Mouse (Mus musculus) hindbrain, embryonic 14.5 days (tissue): ENCODE results near the gene Slc25a35. TPM values are rescaled to one million over a fixed set of nuclear protein-coding genes. Genes with fewer than 3 reads are reported as not detected.
"Not testable (repeated sequence)": the region's sequence is repeated elsewhere in the genome, so short reads cannot be mapped to it uniquely, and the experiment has no call there.

Experiments used
- ATAC-seq: fragments of 200-750 bp; cut with Nextera tagmentation; 2 replicates; pipeline ENCODE4 v1.8.0; 2017; ENCODE audit warnings: moderate number of reproducible peaks, mild to moderate bottlenecking, moderate TSS enrichment, moderate library complexity; ENCODE audit not compliant: low FRiP score
- DNase-seq: peaks from one replicate; pipeline ENCODE4 v3.0.0-alpha.2; 2015; ENCODE audit warnings: low spot score
- H3K27ac ChIP-seq: fragments of 300-500 bp; sonication (generic); 2 replicates; pipeline ENCODE4 v1.5.1; 2014; ENCODE audit warnings: mild to moderate bottlenecking, moderate library complexity
- H3K27me3 ChIP-seq: fragments of 300-500 bp; sonication (generic); 2 replicates; pipeline ENCODE4 v1.6.1; 2014; ENCODE audit warnings: mild to moderate bottlenecking, low read length, mixed read lengths; ENCODE audit not compliant: control insufficient read depth, insufficient read depth
- H3K36me3 ChIP-seq: fragments of 300-500 bp; sonication (generic); replicated peaks from 2 replicates; pipeline ENCODE4 v1.6.1; 2014; ENCODE audit not compliant: control insufficient read depth, insufficient read depth
- H3K4me1 ChIP-seq: fragments of 300-500 bp; sonication (generic); replicated peaks from 2 replicates; pipeline ENCODE4 v1.6.1; 2014; ENCODE audit warnings: antibody characterized with exemption, low read length, mixed read lengths; ENCODE audit not compliant: control insufficient read depth, insufficient read depth
- H3K4me2 ChIP-seq: fragments of 300-500 bp; sonication (generic); replicated peaks from 2 replicates; pipeline ENCODE4 v1.6.1; 2014; ENCODE audit warnings: mild to moderate bottlenecking, moderate library complexity
- H3K4me3 ChIP-seq: fragments of 300-500 bp; sonication (generic); replicated peaks from 2 replicates; pipeline ENCODE4 v1.5.1; 2014; ENCODE audit warnings: mild to moderate bottlenecking, low read length
- H3K9ac ChIP-seq: fragments of 300-500 bp; sonication (generic); 2 replicates; pipeline ENCODE4 v1.6.1; 2014
- H3K9me3 ChIP-seq: fragments of 300-500 bp; sonication (generic); 2 replicates; pipeline ENCODE4 v1.6.1; 2016; ENCODE audit warnings: low read length; ENCODE audit not compliant: control insufficient read depth
- WGBS: fragments of 180-500 bp; shearing (Covaris S2); extraction: QIAGEN DNeasy Blood & Tissue Kit; methylation state at CpG from one replicate; pipeline ENCODE4 v1.1.7; 2014; 5-methylcytosine and 5-hydroxymethylcytosine counted together
- polyA plus RNA-seq: library from polyadenylated mRNA; unstranded; fragments of >200 nt; fragmentation: Nextera tagmentation; extraction: Ambion mirVana; gene quantifications from 2 replicates; pipeline ENCODE4 v1.2.1, GENCODE M21; 2014

Slc25a35 gene
- polyA plus RNA-seq = 2.0 and 2.3 TPM in 2 replicates

GRCm38 (mm10) chr11:68967337-68968282 lies at the start of gene Slc25a35:
Gene Slc25a35, plus strand, starts transcription at chr11:68968131.
- peak within 1 kb of the TSS; percentile 54 for H3K4me3 ChIP-seq
- H3K27ac ChIP-seq = peak within 1 kb of the TSS; percentile 41; the same call in 1 of the 2 replicates
- no peaks in the 10 kb centered on the region for H3K36me3 ChIP-seq
- H3K9ac ChIP-seq = peak within 1 kb of the TSS; percentile 65
- 0 out of 2 replicates have a peak, but pooled peaks cover 12% of the 10 kb centered on the region for H3K4me1 ChIP-seq
- DNase-seq (peak; percentile 88), ATAC-seq (peak; percentile 95)
- under 1% methylated on average over 50 of the region's 50 CpGs for WGBS
- H3K27me3 ChIP-seq = no peaks in the 10 kb centered on the region
- H3K4me2 ChIP-seq = peak within 1 kb of the TSS; percentile 76
- H3K9me3 ChIP-seq = no peaks in the 10 kb centered on the region

GRCm38 (mm10) chr11:68923191-68923590 lies 44.7 kb upstream of the Slc25a35 start:
- ATAC-seq = no peak
- 61% methylated on average over 3 of the region's 3 CpGs for WGBS
- H3K4me3 ChIP-seq = no peak overlapping the region

GRCm38 (mm10) chr11:68924749-68925148 lies 43.2 kb upstream of the Slc25a35 start:
- H3K9me3 ChIP-seq = no peaks in the 10 kb centered on the region
- ATAC-seq (no peak), DNase-seq (no peak)
- H3K4me3 ChIP-seq = no peak overlapping the region
- no peaks in the 10 kb centered on the region for H3K4me1 ChIP-seq
- no peaks in the 10 kb centered on the region for H3K27me3 ChIP-seq
- H3K36me3 ChIP-seq = no peaks in the 10 kb centered on the region
- WGBS = 88% methylated on average over 2 of the region's 2 CpGs
- no peak overlapping the region for H3K27ac ChIP-seq
- no peak overlapping the region for H3K4me2 ChIP-seq
- no peak overlapping the region for H3K9ac ChIP-seq

More at GRCm38 (mm10) chr11:68923191-68923590, 44.7 kb upstream of the Slc25a35 start:
- Histone ChIP-seq H3K9me3 (no peaks in the 10 kb centered on the region), H3K4me1 (no peaks in the 10 kb centered on the region), H3K27me3 (no peaks in the 10 kb centered on the region), H3K9ac (no peak overlapping the region), H3K36me3 (no peaks in the 10 kb centered on the region), H3K4me2 (no peak overlapping the region), H3K27ac (no peak overlapping the region)
- DNase-seq = no peak

- Histone ChIP-seq H3K9me3 (no peaks in the 10 kb centered on the region), H3K27me3 (no peaks in the 10 kb centered on the region), H3K9ac (no peak within 1 kb of the TSS), H3K4me3 (no peak within 1 kb of the TSS), H3K36me3 (no peaks in the 10 kb centered on the region), H3K4me2 (no peak within 1 kb of the TSS), H3K27ac (no peak within 1 kb of the TSS), H3K4me1 (no peaks in the 10 kb centered on the region)
- ATAC-seq (no peak), DNase-seq (no peak)
- WGBS = 79% methylated on average over 3 of the region's 3 CpGs
These were observed 41.0 kb upstream of the Slc25a35 start, which contains the start of gene Odf4 for GRCm38 (mm10) chr11:68926981-68927380. Gene Odf4, minus strand, starts transcription at chr11:68927081.

GRCm38 (mm10) chr11:68929947-68930346 lies 38.0 kb upstream of the Slc25a35 start:
- H3K27me3 ChIP-seq = no peaks in the 10 kb centered on the region
- no peaks in the 10 kb centered on the region for H3K36me3 ChIP-seq
- H3K9me3 ChIP-seq = no peaks in the 10 kb centered on the region
- H3K4me1 ChIP-seq = peaks cover 4% of the 10 kb centered on the region; the same call in 1 of the 2 replicates
- no peak overlapping the region for H3K9ac ChIP-seq
- WGBS = 81% methylated on average over 6 of the region's 6 CpGs
- no peak for ATAC-seq
- DNase-seq = no peak
- no peak overlapping the region for H3K27ac ChIP-seq
- no peak overlapping the region for H3K4me3 ChIP-seq
- no peak overlapping the region for H3K4me2 ChIP-seq

GRCm38 (mm10) chr11:68933885-68934507 lies 33.9 kb upstream of the Slc25a35 start:
- H3K27ac ChIP-seq = peak overlapping the region; percentile 55
- 66% methylated on average over 5 of the region's 5 CpGs for WGBS
- ATAC-seq (peak; percentile 74; the same call in 1 of the 2 replicates), DNase-seq (no peak)
- H3K27me3 ChIP-seq = no peaks in the 10 kb centered on the region
- no peak overlapping the region for H3K4me2 ChIP-seq
- H3K4me1 ChIP-seq = peaks cover 4% of the 10 kb centered on the region
- no peak overlapping the region for H3K4me3 ChIP-seq
- H3K9ac ChIP-seq = no peak overlapping the region
- H3K9me3 ChIP-seq = no peaks in the 10 kb centered on the region
- no peaks in the 10 kb centered on the region for H3K36me3 ChIP-seq

- not testable (repeated sequence) for ATAC-seq, DNase-seq, H3K9me3 ChIP-seq
These were observed 31.0 kb upstream of the Slc25a35 start for GRCm38 (mm10) chr11:68936951-68937350.

GRCm38 (mm10) chr11:68939451-68940304 lies 28.3 kb upstream of the Slc25a35 start:
- Histone ChIP-seq H3K4me2 (peak overlapping the region; percentile 65), H3K9me3 (no peaks in the 10 kb centered on the region), H3K9ac (peak overlapping the region; percentile 55), H3K4me3 (peak overlapping the region; percentile 41), H3K4me1 (peaks cover 16% of the 10 kb centered on the region), H3K27me3 (no peaks in the 10 kb centered on the region), H3K36me3 (no peaks in the 10 kb centered on the region; the same call in 1 of the 2 replicates), H3K27ac (peak overlapping the region; percentile 74)
- ATAC-seq = peak; percentile 99
- 2% methylated on average over 16 of the region's 16 CpGs for WGBS
- peak; percentile 93 for DNase-seq

More at GRCm38 (mm10) chr11:68936951-68937350, 31.0 kb upstream of the Slc25a35 start:
- H3K4me2 ChIP-seq, H3K36me3 ChIP-seq, H3K27ac ChIP-seq, H3K27me3 ChIP-seq, H3K9ac ChIP-seq, H3K4me3 ChIP-seq: not testable (repeated sequence)
- WGBS = 90% methylated on average over 4 of the region's 4 CpGs
- peaks cover 19% of the 10 kb centered on the region for H3K4me1 ChIP-seq
